Mouse (Mus musculus): ENCODE measurements around the gene Dkk3. TPM values are rescaled to one million over a fixed set of nuclear protein-coding genes. Genes with fewer than 3 reads are reported as not detected.

Gene Dkk3
- 0.32 and 0.46 TPM in 2 replicates for polyA plus RNA-seq (2012; ENCODE audit: insufficient read depth, insufficient read length, missing spikeins)

- peak within 1 kb of the TSS; percentile 39 for H3K4me3 ChIP-seq (ENCODE audit: insufficient read depth, low read depth, low read length)
- no peak within 1 kb of the TSS for H3K27ac ChIP-seq (replicated peaks; ENCODE audit: low read depth, low read length)
- no peaks in the 10 kb centered on the region; the same call in 1 of the 2 replicates for H3K4me1 ChIP-seq (ENCODE audit: control insufficient read depth, insufficient read depth, insufficient read length, low read length)
Measured at GRCm38 (mm10) chr7:112158942-112159341, at the start of gene Dkk3. Gene Dkk3 (minus strand): TSS chr7:112159057.

DNA sequence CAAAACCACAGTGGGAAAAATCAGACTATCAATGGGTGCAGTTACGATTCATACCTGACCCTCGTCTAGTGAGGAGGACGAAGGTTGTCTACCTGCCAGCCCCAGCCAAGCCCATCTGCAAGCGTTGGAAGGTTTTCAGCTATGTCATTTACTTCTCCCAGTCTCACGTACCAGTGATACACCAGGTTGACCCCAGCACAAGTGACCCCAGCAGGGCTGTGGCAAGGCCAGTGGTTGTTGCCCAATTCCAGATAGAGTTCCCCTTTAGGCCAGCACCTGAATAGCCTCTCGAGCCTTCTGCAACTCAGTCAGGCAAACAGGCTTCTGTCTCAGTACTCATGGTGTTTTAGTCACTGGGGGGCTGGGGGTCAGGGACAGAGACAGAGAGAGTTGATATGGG, 48.9 kb upstream of the Dkk3 start:
- Histone ChIP-seq H3K4me3 (ENCODE audit: insufficient read depth, low read depth, low read length) (no peak overlapping the region), H3K4me1 (ENCODE audit: control insufficient read depth, insufficient read depth, insufficient read length, low read length) (peaks cover 25% of the 10 kb centered on the region), H3K27ac (replicated peaks; ENCODE audit: low read depth, low read length) (no peak overlapping the region)

GRCm38 (mm10) chr7:112205513-112205912, 46.7 kb upstream of the Dkk3 start:
- Histone ChIP-seq H3K27ac (replicated peaks; ENCODE audit: low read depth, low read length) (peak overlapping the region; percentile 88), H3K4me3 (ENCODE audit: insufficient read depth, low read depth, low read length) (no peak overlapping the region), H3K4me1 (ENCODE audit: control insufficient read depth, insufficient read depth, insufficient read length, low read length) (peaks cover 25% of the 10 kb centered on the region)

DNA sequence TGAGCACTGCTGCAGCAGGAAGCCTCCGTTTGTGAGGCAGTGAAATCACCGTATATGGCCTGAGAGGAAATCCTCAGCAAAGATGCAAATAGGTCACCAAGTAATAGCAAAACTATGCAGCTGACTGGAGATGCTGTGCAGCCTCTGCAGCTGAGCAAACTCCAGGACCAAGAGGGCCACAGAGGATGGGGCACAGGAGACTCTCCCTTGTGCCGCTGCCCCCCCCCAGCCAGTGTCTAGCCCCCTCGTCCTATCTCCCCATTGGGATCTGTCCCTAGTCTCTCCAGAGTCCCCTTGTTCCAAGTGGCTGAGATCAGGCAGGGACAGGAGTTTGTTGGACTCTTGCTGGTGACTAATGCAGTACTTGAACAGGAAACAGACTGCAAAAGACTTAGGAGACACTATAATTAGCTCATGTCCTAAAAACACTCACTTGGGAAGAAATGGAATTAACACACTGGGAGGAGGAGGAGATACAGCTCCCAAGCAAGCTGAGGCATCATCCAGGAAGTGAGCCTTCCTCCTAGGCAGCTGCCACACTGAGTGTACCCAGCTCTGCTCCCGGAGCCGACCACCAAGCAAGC, 45.6 kb upstream of the Dkk3 start:
- H3K4me3 ChIP-seq (ENCODE audit: insufficient read depth, low read depth, low read length) = no peak overlapping the region

GRCm38 (mm10) chr7:112203937-112204336, 45.1 kb upstream of the Dkk3 start:
- Histone ChIP-seq H3K4me1 (ENCODE audit: control insufficient read depth, insufficient read depth, insufficient read length, low read length) (peaks cover 24% of the 10 kb centered on the region), H3K4me3 (ENCODE audit: insufficient read depth, low read depth, low read length) (no peak overlapping the region), H3K27ac (replicated peaks; ENCODE audit: low read depth, low read length) (peak overlapping the region; percentile 90)

More for the DNA sequence above, 45.6 kb upstream of the Dkk3 start:
- Histone ChIP-seq H3K27ac (replicated peaks; ENCODE audit: low read depth, low read length) (peak overlapping the region; percentile 90), H3K4me1 (ENCODE audit: control insufficient read depth, insufficient read depth, insufficient read length, low read length) (peaks cover 25% of the 10 kb centered on the region)

DNA sequence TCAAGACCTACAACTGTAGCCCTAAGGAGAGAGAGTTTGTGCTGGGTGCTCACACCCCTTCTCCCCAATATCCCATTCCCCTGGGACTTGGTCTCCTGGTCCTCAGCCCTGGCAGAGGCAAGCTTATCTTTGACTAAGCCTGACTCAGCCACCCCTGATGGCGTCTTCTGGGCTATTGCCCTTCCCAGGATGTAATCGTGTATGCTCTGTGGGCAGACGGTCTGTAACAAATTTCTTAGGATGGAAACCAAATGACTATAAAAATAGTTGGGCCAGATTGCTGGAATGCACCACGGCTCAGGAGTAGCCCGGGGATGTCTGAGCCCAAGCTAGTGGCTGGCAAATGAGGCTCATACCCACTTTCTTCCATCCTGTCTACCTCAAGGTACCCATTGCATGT, 44.0 kb upstream of the Dkk3 start:
- peaks cover 16% of the 10 kb centered on the region; the same call in 1 of the 2 replicates for H3K4me1 ChIP-seq (ENCODE audit: control insufficient read depth, insufficient read depth, insufficient read length, low read length)
- H3K27ac ChIP-seq (replicated peaks; ENCODE audit: low read depth, low read length) = no peak overlapping the region
- no peak overlapping the region for H3K4me3 ChIP-seq (ENCODE audit: insufficient read depth, low read depth, low read length)

- H3K4me1 ChIP-seq (ENCODE audit: control insufficient read depth, insufficient read depth, insufficient read length, low read length) = peaks cover 16% of the 10 kb centered on the region; the same call in 1 of the 2 replicates
- no peak overlapping the region for H3K27ac ChIP-seq (replicated peaks; ENCODE audit: low read depth, low read length)
- no peak overlapping the region for H3K4me3 ChIP-seq (ENCODE audit: insufficient read depth, low read depth, low read length)
Measured at GRCm38 (mm10) chr7:112202194-112202593, 43.3 kb upstream of the Dkk3 start.

DNA sequence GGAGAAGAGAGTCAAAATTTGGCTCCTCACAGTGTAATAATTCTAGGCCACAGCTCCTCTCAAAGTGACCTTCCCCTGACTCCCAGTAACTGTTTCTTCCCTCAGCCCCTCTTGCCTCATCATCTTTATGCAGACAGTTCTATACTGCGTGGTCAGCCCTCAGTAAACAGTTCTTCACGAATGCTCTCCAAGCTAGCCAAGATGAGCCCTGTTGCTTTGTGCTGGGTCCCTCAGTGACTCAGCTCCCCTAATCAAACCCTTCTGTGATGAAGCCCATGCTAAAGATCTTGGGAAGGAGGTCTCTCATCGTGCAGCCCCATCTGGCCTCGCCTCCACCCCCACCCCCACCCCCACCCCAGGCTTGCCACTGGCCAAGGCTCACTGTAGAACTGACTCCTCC, 41.9 kb upstream of the Dkk3 start:
- peaks cover 16% of the 10 kb centered on the region; the same call in 1 of the 2 replicates for H3K4me1 ChIP-seq (ENCODE audit: control insufficient read depth, insufficient read depth, insufficient read length, low read length)
- H3K4me3 ChIP-seq (ENCODE audit: insufficient read depth, low read depth, low read length) = no peak overlapping the region
- no peak overlapping the region for H3K27ac ChIP-seq (replicated peaks; ENCODE audit: low read depth, low read length)

GRCm38 (mm10) chr7:112199343-112199742, 40.5 kb upstream of the Dkk3 start:
- H3K4me1 ChIP-seq (ENCODE audit: control insufficient read depth, insufficient read depth, insufficient read length, low read length) = peaks cover 12% of the 10 kb centered on the region; the same call in 1 of the 2 replicates
- no peak overlapping the region for H3K27ac ChIP-seq (replicated peaks; ENCODE audit: low read depth, low read length)
- no peak overlapping the region for H3K4me3 ChIP-seq (ENCODE audit: insufficient read depth, low read depth, low read length)

- Histone ChIP-seq H3K4me3 (ENCODE audit: insufficient read depth, low read depth, low read length) (no peak overlapping the region), H3K27ac (replicated peaks; ENCODE audit: low read depth, low read length) (peak overlapping the region; percentile 14; the same call in 1 of the 2 replicates), H3K4me1 (ENCODE audit: control insufficient read depth, insufficient read depth, insufficient read length, low read length) (no peaks in the 10 kb centered on the region; the same call in 1 of the 2 replicates)
Measured at GRCm38 (mm10) chr7:112197461-112197860, 38.6 kb upstream of the Dkk3 start.

DNA sequence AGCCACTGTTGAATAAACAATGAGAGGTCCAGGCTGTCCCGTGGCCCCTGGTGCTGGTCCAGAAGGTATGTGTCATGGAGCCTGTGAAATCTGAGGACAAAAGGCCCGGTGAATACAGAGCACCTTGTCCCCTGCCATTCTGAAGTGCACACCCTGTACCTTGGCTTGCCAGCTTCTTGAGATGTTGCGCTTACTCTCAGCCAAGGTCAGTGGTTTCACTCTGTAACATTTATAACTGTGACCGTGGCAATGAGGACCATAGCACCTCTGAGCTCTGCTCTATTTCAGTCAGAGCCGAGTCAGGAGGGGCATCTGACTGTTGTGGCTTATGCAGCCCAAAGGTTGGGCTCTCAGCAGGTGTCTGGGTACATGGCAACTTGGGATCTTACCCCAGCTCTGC, 35.4 kb upstream of the Dkk3 start:
- Histone ChIP-seq H3K4me3 (ENCODE audit: insufficient read depth, low read depth, low read length) (no peak overlapping the region), H3K27ac (replicated peaks; ENCODE audit: low read depth, low read length) (no peak overlapping the region), H3K4me1 (ENCODE audit: control insufficient read depth, insufficient read depth, insufficient read length, low read length) (no peaks in the 10 kb centered on the region; the same call in 1 of the 2 replicates)

DNA sequence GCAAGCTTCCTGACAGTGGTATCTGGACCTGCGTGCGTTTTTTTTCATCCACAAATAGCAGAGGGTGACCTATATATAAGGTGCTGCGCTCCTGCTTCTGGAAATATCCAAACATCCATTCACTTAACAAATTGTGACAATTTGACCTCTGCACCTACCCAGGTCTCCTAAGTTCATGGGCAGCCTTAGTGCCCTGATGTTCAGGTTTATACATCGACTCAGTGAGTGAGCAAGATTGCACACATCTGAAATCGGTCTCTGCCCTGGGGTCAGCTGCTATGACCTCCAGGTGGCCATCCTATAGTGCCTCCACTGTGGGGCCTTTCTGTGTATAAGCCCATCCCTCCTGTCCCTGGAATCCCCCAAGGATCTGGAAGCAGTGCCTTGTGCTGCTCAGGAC, 33.9 kb upstream of the Dkk3 start:
- no peak overlapping the region for H3K4me3 ChIP-seq (ENCODE audit: insufficient read depth, low read depth, low read length)
- H3K4me1 ChIP-seq (ENCODE audit: control insufficient read depth, insufficient read depth, insufficient read length, low read length) = peaks cover 7% of the 10 kb centered on the region
- no peak overlapping the region for H3K27ac ChIP-seq (replicated peaks; ENCODE audit: low read depth, low read length)

DNA sequence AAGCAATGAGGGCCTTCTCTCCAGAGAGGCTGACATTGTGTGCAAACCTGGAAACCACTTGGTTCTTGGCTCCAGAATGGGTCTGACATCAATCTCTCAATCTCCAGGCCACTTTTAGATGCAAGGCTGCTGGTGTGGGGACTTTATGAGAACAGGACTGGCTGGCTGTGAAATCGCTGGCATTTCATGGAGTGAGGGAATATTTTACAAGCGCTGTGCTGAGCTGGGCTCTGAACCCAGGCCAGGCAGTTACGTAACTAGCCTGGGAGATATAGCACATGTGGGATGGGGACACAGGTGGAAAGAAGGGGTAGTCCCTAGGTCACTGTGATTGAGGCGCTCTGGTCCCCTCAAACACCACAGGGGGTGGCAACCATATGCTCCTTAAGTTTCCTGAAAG, 33.4 kb upstream of the Dkk3 start:
- Histone ChIP-seq H3K4me1 (ENCODE audit: control insufficient read depth, insufficient read depth, insufficient read length, low read length) (peaks cover 9% of the 10 kb centered on the region; the same call in 1 of the 2 replicates), H3K4me3 (ENCODE audit: insufficient read depth, low read depth, low read length) (no peak overlapping the region), H3K27ac (replicated peaks; ENCODE audit: low read depth, low read length) (no peak overlapping the region)

DNA sequence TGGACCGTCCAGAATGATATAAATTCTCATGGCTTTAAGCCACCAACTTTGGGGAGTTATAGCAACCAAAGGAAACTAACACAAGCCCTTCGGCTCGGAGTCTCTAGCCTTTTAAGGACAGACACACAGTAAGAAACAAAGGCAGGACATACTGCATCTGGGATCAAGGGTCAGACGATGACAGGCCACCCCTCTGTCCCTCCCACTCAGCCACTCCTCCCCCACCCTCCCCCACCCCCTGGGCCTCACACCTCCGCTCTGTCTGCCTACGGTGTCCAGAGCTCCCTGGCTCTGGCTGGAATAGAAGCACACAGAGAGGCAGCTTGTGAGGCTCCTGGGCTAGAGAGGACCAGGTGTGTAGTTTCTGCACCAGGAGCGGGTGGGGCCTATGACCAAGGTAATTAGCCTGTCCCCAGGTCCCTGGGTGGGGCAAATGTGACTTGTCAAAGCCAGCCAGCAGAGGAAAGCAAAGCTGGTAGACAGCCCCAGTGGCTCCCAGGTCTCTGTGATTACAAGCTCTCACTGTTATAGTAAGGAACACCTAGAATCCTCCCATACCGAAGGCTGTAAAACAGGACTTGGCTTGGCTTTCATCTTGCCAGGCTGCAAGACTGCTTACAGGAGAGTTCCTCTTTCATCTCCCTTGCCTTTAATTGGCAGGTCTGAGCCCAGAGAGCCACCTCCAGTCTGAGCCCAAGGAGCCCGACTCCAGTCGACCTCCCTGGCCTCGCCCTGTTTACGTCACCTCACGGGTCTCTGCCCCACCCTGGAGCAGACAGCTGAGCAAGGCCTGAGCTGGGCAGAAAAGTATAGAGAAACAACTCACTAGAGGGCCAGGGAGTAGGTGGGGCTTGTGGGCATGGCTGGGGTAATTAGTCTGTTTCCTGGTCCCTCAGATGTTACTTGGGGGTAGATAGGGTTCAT, 28.9 kb upstream of the Dkk3 start:
- Histone ChIP-seq H3K4me1 (ENCODE audit: control insufficient read depth, insufficient read depth, insufficient read length, low read length) (peaks cover 12% of the 10 kb centered on the region), H3K4me3 (ENCODE audit: insufficient read depth, low read depth, low read length) (no peak overlapping the region), H3K27ac (replicated peaks; ENCODE audit: low read depth, low read length) (peak overlapping the region; percentile 2; the same call in 1 of the 2 replicates)

DNA sequence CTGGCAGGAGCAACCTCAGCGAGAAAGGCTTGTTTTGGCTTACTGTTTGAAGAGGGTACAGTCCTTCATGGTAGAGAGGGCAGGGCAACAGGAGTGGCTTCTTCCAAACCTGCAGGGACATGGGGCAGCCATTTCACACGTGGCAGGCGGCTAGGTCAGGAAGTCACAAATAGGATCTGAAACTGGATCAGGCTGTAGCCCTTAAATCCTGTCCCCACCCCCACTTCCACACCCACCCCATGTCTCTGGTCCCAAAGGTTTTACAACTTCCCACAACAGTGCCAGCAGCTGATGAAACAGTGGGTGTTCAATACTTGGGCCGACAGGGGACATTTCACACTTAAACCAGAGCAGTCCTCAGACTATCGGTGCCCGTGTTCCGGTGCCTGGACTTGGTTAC, 28.0 kb upstream of the Dkk3 start:
- H3K27ac ChIP-seq (replicated peaks; ENCODE audit: low read depth, low read length) = no peak overlapping the region

More for the DNA sequence above, 28.0 kb upstream of the Dkk3 start:
- Histone ChIP-seq H3K4me1 (ENCODE audit: control insufficient read depth, insufficient read depth, insufficient read length, low read length) (peaks cover 12% of the 10 kb centered on the region), H3K4me3 (ENCODE audit: insufficient read depth, low read depth, low read length) (no peak overlapping the region)
